Mouse (Mus musculus) lung, adult 2 months (tissue): ENCODE data around the gene Rnase9. TPM values are rescaled to one million over a fixed set of nuclear protein-coding genes. Genes with fewer than 3 reads are reported as not detected.

Source experiments
- DNase-seq: peaks from one replicate; pipeline ENCODE4 v3.0.0; 2022
- H3K4me1 ChIP-seq: fragments of 200-500 bp; 2 replicates; pipeline ENCODE4 v1.6.1; 2011; ENCODE audit warnings: low read length; ENCODE audit not compliant: control insufficient read depth, insufficient read depth
- H3K4me3 ChIP-seq: fragments of 200-500 bp; replicated peaks from 2 replicates; pipeline ENCODE3; 2011; ENCODE audit warnings: low read depth, mild to moderate bottlenecking, control low read depth, low read length; ENCODE audit errors: extremely low read depth
- CTCF ChIP-seq: fragments of 200-500 bp; IDR thresholded peaks from 2 replicates; pipeline ENCODE4 v1.5.1; 2011; ENCODE audit warnings: mild to moderate bottlenecking, low read length, control low read depth; ENCODE audit not compliant: insufficient read depth
- WGBS: fragments of 180-500 bp; shearing (Covaris S2); methylation state at CpG from one replicate; pipeline ENCODE4 v1.1.7; 2018; 5-methylcytosine and 5-hydroxymethylcytosine counted together
- polyA plus RNA-seq: library from polyadenylated mRNA; depleted of rRNA; stranded (reverse); fragments of >200 nt; gene quantifications from 2 replicates; pipeline ENCODE4 v1.2.3, GENCODE M21; 2012; rRNA removed

Rnase9 gene
- polyA plus RNA-seq, 1 experiment: not detected

DNA sequence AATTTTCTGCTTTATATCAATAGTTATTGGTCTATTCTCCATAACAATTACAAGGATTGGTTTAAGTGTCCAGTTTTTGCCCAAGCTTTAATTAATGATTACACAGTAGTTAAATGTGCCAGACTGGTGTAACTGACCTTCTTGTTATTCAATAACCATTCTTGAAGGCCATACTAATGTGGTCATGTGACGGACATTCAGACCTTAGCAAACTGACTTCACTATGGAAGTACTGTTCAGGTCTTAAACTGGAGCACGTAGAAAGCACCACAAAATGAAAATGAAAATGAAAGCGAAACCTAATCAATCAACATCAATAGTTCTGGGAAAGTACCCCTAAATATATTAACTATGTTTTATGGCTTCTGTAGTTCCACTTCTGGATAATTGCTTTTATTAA, 50.6 kb downstream of the Rnase9 start:
- TF ChIP-seq CTCF: no peak
- Histone ChIP-seq H3K4me1 (peaks cover 3% of the 10 kb centered on the region; the same call in 1 of the 2 replicates), H3K4me3 (no peak overlapping the region)
- 68% methylated on average over 3 of the region's 3 CpGs for WGBS
- no peak for DNase-seq

Other genes starting within 250 kb of the Rnase9 start
- not detected in 2 replicates for gene Ccnb1ip1, start 234.1 kb downstream of the Rnase9 start, polyA plus RNA-seq
- gene Parp2, start 234.0 kb downstream of the Rnase9 start, polyA plus RNA-seq: 9.6 and 17.4 TPM in 2 replicates
- 28.1 and 28.6 TPM in 2 replicates for gene Tep1, start 171.3 kb downstream of the Rnase9 start, polyA plus RNA-seq
- gene Klhl33, start 144.4 kb downstream of the Rnase9 start, polyA plus RNA-seq: 1.4 and 3.7 TPM in 2 replicates
- 104 and 122 TPM in 2 replicates for gene Osgep, start 117.0 kb downstream of the Rnase9 start, polyA plus RNA-seq
- 12.0 and 23.2 TPM in 2 replicates for gene Apex1, start 116.9 kb downstream of the Rnase9 start, polyA plus RNA-seq
- gene Pip4p1, start 111.0 kb downstream of the Rnase9 start, polyA plus RNA-seq: 99.1 and 111 TPM in 2 replicates
- gene Pnp, start 110.8 kb downstream of the Rnase9 start, polyA plus RNA-seq: 35.3 and 37.0 TPM in 2 replicates
- gene Gm49342, start 97.4 kb downstream of the Rnase9 start, polyA plus RNA-seq: 20.3 and 46.2 TPM in 2 replicates
- 0.97 and 1.1 TPM in 2 replicates for gene Pnp2, start 85.9 kb downstream of the Rnase9 start, polyA plus RNA-seq
- 0.14 TPM in 1 of 2 replicates, not detected in the other for gene Rnase10, start 34.1 kb downstream of the Rnase9 start, polyA plus RNA-seq
- gene Rnase11, start 8.3 kb upstream of the Rnase9 start, polyA plus RNA-seq: not detected in 2 replicates
- gene Rnase12, start 15.8 kb upstream of the Rnase9 start, polyA plus RNA-seq: not detected in 2 replicates
- 3.1 and 3.6 TPM in 2 replicates for gene Olfr750, start 32.6 kb upstream of the Rnase9 start, polyA plus RNA-seq
- gene Rnase4, start 49.2 kb upstream of the Rnase9 start, polyA plus RNA-seq: 581 and 650 TPM in 2 replicates
- 61.7 and 72.5 TPM in 2 replicates for gene Ang, start 49.3 kb upstream of the Rnase9 start, polyA plus RNA-seq
- 0.08 TPM in 1 of 2 replicates, not detected in the other for gene Eddm3b, start 72.6 kb upstream of the Rnase9 start, polyA plus RNA-seq
- gene Rnase6, start 82.0 kb upstream of the Rnase9 start, polyA plus RNA-seq: 12.1 and 19.2 TPM in 2 replicates
- 3.7 and 4.8 TPM in 2 replicates for gene Rnase1, start 104.9 kb upstream of the Rnase9 start, polyA plus RNA-seq
- 0.40 TPM in 1 of 2 replicates, not detected in the other for gene Rnase2b, start 120.4 kb upstream of the Rnase9 start, polyA plus RNA-seq
- gene Ang2, start 157.3 kb upstream of the Rnase9 start, polyA plus RNA-seq: not detected in 2 replicates
- gene Ear14, start 161.5 kb upstream of the Rnase9 start, polyA plus RNA-seq: not detected in 2 replicates
- gene Rnase2a, start 214.2 kb upstream of the Rnase9 start, polyA plus RNA-seq: not detected in 2 replicates